Mouse (Mus musculus) left cerebral cortex, postnatal 4 days (tissue): ENCODE measurements around the gene Scrn1. TPM values are rescaled to one million over a fixed set of nuclear protein-coding genes. Genes with fewer than 3 reads are reported as not detected.

Experiments used
- DNase-seq: peaks from one replicate; pipeline ENCODE4 v3.0.0-alpha.2; 2022
- intact Hi-C: fragments of 180-260 bp; cut with DNase I; formaldehyde crosslinking; loops from one replicate; pipeline ENCODE4 v1.15.1; 2025
- total RNA-seq, 2 experiments: library from RNA; stranded (reverse); gene quantifications; 2 replicates each; pipeline ENCODE4 v1.2.3; 2021

Scrn1 gene
- total RNA-seq, 2 experiments from 2014 or later: 180 to 182 TPM

DNA sequence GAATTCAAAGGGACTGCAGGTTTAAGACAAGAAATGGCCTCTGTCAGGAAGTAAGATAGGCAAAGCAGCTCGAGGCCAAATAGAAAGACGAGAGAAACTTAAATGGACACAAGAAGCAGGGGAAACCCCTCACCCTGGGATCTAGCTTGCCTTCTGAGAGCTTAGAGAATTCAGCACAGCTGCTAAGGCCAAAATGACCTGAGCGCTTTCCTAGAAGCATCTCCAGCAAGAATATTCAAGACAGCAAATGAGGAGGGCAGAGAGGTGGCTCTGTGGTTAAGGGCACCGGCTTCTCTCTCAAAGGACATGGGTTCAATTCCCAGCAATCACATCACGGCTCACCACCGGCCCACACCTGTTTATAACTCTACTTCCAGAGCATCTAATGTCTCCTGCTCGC is 29.2 kb downstream of the Scrn1 start:
- no peak for DNase-seq
- intact Hi-C loops: no loop called here

DNA sequence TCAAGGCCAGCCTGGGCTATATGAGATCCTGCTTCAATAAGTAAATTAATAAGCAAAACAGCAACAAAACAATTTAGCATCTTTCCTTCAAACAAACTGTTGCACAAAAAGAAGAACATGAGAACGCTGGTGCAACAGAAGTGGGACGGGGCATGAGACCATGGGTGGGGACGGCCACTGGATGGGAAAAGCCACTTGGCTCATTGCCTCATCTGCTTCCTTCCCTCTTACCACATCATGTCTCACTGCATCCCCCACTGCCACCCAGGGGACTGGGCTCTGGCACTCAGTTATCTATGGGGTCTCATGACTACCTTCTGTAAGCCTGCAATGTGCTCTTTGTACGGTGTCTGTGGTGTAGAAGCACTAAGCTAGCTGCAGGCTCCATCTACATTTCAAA is 30.8 kb downstream of the Scrn1 start:
- no peak for DNase-seq

DNA sequence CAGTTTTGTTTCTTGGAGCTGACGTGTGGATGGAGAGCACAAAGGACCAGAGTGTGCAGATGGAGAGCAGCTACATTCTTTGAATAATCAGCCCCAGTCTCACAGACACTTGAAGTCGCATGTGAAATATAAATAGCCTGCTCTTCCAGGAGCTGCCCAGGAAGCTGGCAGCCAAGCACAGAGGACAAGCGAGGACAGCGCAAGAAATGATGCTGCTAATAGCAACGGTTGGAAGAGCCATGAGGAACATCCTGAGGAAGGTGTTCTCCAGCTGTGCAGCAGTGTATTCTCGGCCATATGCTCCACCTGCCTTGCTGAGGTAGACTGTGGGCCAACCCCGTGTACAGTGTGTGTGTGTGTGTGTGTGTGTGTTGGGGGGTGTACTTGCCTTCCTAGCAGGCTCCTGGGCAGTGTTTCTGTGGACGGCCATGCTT is 35.2 kb downstream of the Scrn1 start:
- DNase-seq: peak; percentile 62
- intact Hi-C loops: no loop called here

More for the DNA sequence above, 30.8 kb downstream of the Scrn1 start:
- intact Hi-C loops: no loop called here

DNA sequence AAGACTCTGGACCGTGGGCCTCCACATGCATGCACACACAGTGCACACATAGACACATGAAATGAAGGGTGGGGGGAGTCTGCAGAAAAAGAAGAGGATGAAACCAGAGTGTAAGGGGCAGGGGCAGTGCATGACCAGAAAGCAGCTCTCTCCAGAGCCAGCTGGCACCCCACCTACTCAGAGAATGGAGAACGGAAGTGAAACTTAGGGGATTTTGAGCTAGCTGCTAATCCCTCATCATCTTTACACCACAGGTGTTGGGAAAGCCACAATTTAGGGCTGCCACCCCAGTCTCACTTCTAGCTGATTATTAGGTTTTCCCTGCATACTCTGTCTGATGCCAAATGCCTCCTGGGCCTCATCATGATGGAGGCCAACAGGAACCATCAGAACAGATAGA is 36.1 kb downstream of the Scrn1 start:
- intact Hi-C loops: no loop called here
- no peak for DNase-seq

DNA sequence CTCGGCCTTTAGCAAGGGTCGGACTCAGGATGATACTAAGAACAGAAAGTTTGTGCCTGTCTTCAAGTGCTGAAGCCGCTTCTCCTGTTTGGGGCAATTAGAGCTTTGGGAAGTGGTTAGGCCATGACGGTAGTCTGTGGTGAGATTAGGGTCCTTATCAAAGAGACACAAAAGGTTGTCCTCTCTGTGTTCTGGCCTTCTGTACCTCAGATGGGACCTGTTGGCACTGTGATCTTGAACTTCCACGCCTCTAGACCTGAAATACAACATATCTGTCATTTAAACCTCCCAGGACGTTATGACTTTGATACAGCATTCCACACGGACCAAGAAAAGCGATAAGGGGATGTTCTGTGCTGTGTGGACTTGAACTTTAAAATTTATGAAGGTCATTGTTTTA is 37.6 kb downstream of the Scrn1 start:
- DNase-seq: no peak
- intact Hi-C loops: no loop called here

DNA sequence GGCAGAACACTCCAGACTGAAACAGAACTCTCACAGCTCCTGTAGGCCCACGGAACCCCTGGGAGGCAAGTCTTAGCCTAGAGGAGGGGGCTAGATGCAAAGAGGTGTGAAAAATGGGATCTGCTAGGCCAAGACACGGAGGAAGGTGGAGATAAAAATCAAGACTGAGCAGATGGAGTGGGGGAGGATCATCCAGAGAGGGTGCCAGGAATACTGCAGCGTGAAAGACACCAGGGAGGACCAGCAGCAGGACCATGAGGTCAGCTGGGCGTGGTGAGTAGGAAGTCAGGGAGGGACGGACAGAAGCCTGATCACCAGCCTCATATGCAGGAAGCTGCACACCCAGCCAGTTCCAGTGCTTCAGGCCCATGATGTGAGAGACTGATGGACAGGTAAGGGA is 47.5 kb downstream of the Scrn1 start:
- intact Hi-C loops: no loop called here

DNA sequence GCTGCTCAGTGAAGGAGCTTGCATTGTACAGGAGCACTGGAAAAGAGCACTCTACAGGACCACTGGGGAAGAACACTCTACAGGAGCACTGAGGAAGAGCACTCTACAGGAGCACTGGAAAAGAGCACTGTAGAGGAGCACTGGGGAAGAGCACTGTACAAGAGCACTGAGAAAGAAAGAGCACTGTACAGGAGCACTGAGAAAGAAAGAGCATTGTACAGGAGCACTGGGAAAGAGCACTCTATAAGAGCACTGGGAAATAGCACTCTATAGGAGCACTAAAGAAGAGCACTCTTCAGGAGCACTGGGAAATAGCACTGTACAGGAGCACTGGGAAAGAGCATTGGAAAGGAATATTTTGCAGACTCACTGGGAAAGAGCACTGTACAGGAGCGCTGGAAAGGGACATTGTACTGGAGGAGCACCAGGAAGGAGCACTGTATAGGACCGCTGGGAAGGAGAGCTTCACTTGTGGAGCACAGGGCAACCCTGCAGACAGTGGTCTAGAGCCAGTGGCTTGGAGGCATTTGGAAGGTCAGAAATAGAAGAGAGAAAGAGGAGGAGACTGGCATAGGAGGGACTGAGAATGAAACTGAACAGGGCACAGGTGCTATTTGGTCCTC is 49.7 kb downstream of the Scrn1 start:
- intact Hi-C loops: no loop called here
- DNase-seq: no peak

More for the DNA sequence above, 47.5 kb downstream of the Scrn1 start:
- peak; percentile 36 for DNase-seq

DNA sequence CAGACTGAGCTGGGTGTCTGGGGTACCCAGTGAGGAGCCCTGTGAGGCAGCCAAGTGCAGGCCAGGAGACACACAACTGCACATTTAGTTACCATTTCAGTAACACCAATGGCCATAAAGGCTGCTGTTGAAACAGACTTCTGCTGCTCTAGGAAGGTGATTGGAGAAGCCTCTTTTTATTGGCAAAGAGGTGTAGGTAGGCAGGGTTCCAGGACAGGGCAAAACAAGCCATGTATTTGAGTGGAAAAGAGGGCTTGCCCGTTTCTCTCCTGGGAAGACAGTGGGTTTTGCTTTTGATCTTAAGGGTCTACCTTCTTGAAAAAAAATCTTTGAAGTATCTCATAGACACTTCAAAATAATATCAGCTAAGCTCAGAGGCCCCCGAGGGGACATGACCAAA is 54.0 kb downstream of the Scrn1 start:
- no peak for DNase-seq
- intact Hi-C loops: no loop called here

DNA sequence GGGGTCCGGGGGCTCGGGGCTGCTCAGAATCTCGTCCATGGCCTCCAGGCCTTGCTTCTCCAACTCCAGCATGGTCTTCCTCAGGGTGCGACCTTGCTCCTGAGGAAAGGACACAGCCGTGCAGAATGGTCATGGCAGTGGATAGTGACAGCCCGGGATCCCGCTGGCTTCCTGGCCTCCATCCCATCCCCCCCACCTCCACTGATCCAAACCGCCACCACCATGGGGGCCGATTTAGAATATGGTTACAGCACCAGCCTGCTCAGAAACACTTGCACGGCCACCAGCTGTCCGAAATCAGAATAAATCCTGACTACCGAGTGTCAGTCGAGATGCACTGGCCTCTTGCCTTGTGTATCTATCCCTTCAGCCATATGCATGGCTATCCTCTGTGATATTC is 57.0 kb downstream of the Scrn1 start:
- intact Hi-C loops: no loop called here
- peak; percentile 74 for DNase-seq

DNA sequence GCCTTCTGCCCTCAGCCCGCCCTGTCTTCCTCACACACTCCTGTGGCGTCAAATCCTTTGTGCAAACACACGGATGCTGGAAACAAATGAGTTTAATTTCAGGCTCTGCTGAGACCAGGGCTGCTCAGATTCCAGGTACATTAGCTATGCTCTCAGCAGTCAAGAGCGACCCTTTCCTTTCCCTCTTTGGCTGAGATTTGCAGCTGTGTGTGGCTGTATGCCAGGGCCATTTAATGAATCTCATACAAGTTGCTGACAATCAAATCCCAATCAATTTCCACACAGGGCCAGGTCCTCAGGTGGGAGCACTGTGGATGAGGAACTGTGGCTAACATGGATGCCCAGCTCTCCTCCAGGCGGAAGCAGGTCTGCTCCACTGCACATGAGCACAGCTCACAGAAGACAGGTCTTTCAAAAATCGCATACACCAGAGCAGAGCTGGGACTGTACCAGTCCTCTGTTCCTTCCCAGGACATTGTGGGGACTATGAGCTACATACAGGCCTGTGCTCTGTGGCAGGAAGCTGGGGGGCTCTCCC is 58.0 kb downstream of the Scrn1 start:
- DNase-seq: no peak
- intact Hi-C loops: no loop called here

DNA sequence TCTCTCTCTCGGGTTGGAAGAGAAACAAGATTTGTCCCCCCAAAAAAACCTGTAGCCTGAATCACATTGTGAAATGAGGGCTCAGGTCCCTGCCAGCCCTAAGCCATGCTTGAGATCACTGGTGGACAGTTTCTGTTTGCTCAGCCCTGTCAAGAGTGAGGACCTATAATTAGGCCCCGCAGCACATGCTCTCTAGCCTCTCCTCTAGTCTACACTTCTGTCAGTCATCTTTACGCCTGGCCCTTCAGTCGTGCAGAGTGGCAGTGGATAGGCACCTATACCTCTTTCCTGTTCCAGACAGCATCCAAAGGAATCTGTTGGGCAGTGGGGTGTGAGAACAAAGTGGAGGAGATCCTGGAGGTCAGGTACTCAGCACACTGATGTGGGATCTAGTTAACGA is 58.5 kb downstream of the Scrn1 start:
- intact Hi-C loops: loop anchor here (2.0 kb wide), 1 partner anchor 117 kb away; no protein-coding TSS in a partner anchor
- DNase-seq: no peak

DNA sequence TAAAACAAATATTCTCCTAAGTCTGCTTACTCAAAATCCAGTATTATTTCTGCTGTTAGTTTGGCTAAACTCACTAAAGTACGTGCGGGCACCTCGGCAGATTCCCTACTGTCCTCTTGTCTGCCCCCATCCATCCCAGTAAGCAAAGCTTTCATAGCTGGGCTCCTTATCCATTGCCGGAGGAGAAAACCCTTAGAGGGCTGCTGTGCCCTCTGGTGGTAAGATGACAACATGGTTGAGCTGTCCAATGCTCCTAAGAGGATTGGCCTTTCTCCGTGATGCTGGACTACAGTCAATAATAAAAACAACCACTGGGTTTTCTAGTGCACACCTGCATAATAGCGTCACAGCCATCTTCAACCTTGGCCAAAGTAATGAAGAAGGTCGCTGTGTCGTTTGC is 59.3 kb downstream of the Scrn1 start:
- intact Hi-C loops: loop anchor here (2.0 kb wide), 1 partner anchor 116 kb away; no protein-coding TSS in a partner anchor
- peak; percentile 61 for DNase-seq

DNA sequence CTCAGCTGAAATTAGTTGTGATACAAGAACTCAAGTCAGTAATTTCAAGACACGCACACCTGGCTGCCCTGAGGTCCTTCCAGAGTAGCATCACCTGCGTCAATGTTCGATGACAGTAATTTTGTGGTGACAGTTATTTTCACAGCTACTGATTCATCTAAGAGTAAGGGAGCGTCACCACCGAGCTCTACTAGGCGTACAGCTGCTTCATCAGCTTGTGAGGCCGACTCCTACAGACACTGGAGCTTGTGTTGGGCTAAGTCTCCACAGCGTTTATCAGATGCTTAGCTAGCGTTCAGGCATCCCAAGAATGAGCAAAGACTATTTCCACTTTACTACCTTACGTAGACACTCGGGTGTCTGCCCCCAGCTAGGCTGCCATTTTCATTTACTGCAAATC is 60.0 kb downstream of the Scrn1 start:
- intact Hi-C loops: loop anchor here (2.0 kb wide), 1 partner anchor 116 kb away; no protein-coding TSS in a partner anchor
- DNase-seq: no peak

DNA sequence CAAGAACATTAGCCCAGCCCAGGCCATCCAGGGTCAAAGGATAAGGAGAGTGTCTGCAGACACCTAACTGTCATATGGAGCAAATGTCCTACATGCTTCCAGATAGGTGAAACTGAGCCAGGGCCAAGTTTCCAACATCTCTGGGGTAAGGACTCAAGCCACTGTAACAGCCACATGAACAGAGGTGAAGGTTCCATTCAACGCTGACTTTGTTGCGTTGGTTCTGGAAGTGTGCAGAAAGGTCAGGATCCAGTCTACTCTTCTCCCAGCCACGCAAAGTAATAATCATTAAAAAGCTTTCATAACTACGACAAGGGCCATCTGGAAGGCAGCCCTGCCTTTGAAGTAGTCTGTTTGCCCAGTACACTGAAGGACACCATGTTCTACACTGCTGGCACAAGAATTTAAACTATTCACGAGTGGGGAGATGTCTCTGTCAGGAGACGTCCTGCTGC is 63.6 kb downstream of the Scrn1 start:
- intact Hi-C loops: no loop called here
- DNase-seq: no peak

DNA sequence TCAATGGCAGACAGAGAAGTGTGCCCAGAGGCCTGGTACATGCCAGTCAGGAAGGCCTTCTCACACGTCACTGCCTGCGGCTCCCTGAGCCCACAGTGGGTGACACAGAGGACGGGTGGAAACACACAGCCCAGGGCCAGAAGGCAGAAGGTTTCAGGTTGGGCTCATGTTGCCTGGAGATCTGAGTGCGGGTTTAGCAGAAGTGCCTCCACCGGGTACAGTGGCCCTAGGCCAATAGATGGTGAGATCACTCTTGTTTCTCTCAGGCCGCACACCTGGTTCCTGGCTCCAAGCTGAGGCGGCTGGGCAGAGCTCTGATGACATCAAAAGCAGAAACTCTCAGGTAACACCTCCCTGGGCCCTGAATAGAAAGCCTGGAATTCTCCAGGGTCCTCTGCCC is 70.1 kb downstream of the Scrn1 start:
- DNase-seq: no peak
- intact Hi-C loops: no loop called here

DNA sequence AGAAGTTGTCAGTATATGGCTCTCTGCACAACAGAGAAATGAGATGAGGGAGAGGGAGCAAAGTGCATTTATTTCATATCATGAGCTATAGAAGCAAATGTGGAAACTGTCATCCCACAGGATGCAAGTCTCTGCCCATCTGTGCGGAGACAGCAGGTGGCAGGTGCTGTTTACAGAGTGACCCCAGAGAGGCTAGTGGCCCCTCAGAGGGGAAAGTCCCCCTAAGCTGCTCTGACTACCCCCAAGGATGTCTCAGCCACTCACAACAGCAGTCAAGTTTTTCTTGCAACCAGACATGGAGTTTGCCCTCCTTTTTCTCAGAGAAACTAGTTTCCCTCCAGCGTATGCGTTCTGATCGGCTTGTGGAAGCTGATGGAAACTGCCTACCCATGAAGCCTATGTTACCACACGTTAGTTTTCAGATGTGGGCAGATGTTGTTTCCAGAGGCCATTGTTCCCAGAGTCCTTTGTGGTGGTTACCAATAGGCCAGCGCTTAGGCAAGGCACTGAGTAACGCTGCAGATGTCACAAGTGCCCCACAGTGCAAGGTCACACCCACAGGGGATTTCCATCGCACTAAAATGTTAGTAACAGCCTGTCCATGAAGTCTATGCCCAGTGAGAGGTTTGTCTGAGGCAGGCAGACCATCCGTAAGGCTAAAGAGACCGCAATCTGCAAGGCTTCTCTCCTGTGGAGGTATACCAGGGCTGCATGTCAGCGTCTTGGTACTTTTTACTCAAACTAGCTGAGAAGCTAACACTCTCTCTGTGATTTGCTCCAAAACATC is 71.5 kb downstream of the Scrn1 start:
- intact Hi-C loops: no loop called here
- no peak for DNase-seq

DNA sequence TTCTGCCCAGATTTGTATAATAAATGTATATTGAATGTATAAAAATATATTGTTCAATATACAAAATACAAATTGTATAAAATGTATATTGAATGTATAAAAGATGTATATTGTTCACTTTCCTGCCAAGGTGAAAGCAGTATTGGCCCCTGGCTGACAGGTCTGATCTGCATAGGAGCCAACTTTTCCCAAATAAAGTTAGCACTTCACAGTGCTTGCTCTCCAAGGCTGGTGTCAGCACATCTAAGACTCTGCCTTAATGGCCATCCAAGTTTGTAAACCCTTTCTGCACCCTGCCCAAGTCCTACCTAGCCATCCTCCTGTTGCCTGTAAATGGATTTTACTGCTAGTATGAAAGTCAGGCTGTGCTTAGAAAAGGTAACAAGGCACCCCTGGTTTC is 72.2 kb downstream of the Scrn1 start:
- intact Hi-C loops: no loop called here

DNA sequence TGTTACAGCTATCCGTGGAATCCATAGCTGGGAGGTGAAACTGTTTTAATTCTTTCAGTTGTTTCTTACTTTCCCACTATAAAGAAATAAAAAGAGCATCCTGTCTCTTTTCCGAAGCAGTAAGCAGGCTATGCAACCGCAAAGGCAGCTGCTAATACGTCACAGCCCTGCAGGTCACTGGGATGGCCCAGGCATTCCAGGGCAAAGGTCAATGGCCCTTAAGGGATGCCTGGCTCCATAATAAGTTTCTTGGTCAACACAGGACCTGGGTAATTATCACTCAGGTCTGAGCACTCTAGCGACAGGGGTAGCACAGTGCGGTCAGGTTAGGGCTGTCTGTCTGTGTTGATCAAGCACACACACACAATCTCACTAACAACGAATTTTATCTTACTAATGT is 75.2 kb downstream of the Scrn1 start:
- intact Hi-C loops: no loop called here

More for the DNA sequence above, 72.2 kb downstream of the Scrn1 start:
- no peak for DNase-seq

DNA sequence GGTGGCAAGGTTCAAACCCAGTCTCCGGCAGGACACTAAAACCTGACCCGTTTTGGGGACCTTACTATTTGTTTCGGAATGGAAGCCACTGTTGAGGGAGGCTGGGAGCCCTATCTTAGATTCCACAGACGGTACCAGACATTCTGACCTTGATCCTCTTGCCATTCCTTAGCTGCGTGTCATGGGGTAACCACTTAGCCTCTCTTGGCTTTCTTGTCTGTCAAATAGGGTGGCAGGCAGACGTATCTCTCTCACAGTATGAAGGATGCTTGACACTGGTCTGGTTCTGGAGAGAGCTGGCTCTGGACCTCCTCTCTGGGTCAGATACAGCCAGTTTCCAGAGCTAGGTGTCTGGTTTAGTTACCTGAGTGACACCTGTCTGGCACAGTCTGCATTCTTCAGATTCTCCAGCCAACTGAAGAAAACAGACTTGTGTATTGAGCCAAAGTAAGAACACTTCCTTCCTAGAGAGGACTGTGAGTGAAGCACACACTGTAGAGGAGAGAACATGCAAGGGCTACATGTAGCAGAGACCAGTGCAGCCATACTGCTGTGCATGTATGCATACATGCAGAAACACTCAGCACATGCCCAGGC is 80.2 kb downstream of the Scrn1 start:
- DNase-seq: no peak
- intact Hi-C loops: no loop called here

More for the DNA sequence above, 75.2 kb downstream of the Scrn1 start:
- DNase-seq: no peak

DNA sequence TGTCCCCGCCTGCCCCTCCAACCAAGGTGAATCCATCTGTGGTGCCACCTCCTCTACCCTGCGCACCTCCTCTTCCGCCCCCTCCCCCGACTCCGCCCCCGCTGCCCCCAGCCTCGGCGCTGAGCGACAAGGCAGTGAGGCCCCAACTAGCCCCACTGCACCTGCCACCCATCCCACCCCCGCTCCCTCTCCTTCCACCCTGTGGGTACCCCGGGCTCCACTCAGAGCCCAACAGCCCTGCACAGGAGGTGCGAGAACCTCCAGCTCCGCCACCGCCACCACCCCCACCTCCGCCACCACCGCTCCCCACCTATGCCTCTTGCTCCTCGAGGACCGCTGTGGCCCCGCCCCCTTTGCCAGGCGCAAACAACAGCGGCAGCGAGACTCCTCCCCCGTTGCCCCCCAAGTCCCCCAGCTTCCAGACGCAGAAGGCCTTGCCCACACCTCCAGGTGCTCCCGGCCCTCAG is 80.8 kb downstream of the Scrn1 start:
- no peak for DNase-seq
- intact Hi-C loops: no loop called here

DNA sequence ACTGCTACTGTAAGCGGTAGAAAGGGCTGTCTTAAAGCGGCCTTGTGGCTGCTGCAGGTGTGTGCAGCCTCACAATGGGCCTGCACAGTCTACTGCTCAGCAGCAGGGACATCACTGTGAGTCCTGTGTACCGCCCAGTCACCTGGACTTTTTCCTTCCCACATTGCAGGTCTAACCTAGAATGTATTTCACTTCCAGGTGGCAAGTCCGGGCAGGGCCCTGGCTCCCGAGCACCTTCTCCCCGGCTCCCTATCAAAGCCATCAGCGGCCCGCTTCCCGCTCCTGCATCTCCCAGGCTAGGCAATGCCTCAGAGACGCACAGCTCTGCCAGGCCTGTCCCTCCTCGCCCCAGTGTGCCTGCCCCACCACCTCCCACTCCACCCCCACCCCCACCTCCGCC is 81.3 kb downstream of the Scrn1 start:
- no peak for DNase-seq
- intact Hi-C loops: no loop called here
